Mouse (Mus musculus): ENCODE data around the gene Gm49388.

Gene Gm49388

DNA sequence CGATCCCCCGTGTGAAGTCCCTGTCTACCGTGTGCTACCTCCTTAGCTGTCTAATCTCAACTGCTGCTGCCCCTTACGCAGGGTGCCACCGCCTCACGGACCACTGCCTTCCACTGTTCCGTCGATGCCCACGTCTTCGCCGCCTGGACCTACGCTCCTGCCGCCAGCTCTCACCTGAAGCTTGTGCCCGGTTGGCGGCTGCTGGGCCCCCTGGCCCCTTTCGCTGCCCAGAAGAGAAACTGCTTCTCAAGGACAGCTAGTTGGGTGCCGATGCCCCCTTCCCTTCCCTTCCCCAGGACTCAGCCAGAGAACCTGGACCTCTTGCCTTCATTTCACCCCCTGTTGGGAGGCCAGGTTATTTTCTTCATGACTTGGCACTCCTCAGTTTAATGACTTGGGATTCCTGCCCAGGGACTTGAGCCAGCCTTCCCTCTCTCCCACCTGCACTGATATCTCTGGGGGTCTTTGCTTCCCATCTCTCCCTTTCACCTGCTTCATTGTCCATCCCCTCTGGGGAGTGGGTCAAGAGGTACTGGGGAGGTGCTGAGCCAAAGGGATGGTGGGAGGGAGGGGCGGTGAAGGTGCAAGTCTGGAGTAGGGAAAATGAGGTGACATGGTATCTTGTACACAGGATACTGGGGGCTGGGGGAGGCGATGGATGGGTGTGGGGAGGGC is 17.6 kb upstream of the Gm49388 start:
- in situ Hi-C loops (cut with MboI; ENCODE audit: unreplicated experiment in 2 of 2) = no loop called here

DNA sequence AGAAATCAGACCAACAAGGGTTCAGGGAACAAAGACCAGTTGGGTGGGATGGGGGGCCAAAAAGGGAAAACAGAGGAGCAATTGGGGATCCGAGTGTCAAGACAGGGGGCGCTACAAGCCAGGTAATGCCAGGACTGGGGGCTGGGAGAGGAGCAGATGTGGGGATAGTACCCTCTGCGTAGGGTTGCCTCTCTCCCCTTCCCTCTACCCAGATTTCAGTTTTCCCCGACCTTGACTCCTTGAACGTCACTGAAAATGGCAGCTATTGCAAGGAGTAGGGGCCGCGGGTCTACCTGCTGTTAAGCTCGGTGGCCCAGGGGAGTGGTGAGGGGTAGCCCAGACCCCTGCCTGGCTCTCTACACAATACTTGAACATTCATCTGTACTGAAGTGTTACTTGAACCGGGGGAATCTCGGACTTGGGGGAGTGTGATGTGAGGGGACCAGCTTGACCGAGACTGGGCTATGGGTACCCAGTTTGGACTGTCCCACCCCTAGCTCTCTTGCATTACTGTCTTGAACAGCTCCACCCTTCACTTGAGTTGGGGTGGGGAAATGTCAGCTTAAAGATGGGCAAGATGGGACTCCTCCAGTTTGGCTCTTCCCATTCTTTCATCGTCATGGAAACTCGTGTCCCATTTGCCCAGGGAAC is 16.9 kb upstream of the Gm49388 start:
- in situ Hi-C loops (cut with MboI; ENCODE audit: unreplicated experiment in 2 of 2) = no loop called here

DNA sequence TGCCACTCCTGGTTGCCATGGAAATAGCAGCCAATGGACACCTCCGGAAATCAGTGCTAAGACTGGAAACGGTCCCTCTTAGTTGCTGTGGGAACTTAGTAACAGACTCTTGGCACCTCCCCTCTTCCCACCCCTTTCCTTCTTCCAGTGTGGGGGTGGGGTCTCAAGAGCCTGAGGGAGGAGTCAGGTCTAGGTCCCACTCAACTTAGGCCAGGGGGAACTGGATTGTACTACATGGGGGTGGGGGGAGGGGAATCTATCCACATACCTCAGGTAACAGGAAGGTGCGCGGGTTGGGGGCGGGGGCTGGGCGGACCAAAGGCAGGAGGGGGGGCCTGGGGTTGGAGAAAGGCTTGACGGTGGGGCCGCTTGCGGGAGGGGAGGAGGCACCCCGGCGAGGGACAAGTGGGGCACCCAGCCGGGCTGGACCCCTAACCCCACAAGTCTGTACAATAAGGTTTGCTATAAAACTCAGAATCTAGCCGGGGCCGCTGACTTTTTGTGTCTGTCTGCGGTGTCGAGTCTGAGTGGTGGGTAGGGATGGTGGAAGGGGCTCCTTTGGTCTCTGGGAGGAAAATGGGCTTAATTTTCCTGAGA is 16.3 kb upstream of the Gm49388 start:
- in situ Hi-C loops (cut with MboI; ENCODE audit: unreplicated experiment in 2 of 2) = no loop called here

DNA sequence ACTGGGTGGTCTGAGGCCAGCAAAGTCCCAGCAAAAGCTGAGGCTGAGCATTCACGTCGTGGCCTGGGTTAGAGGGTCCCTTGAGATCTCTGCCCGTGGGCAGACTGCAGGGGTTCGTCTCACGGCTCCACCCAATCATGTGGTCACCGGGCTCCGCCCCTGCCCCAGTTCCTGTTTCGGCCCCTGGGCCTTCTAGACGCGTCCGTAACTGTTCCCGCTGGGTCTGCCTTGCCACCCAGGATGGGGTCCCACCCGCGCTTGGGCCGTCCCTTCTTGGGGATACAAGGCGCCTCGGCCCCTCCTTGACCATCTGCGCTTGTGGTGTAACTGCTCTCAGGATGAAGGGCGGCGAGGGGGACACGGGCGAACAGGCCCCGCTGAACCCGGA is 15.8 kb upstream of the Gm49388 start, which contains the start of gene Orai3:
Gene Orai3, plus strand, starts transcription at position 165 of the 388 bp plus-strand sequence.
- in situ Hi-C loops (cut with MboI; ENCODE audit: unreplicated experiment in 2 of 2) = loop anchor here (5.0 to 10.0 kb wide), 3 partner anchors 168 to 465 kb away; partner anchors contain the start of genes 9130023H24Rik (in 1 of the 2) and Armc5 (in 1 of the 2)

DNA sequence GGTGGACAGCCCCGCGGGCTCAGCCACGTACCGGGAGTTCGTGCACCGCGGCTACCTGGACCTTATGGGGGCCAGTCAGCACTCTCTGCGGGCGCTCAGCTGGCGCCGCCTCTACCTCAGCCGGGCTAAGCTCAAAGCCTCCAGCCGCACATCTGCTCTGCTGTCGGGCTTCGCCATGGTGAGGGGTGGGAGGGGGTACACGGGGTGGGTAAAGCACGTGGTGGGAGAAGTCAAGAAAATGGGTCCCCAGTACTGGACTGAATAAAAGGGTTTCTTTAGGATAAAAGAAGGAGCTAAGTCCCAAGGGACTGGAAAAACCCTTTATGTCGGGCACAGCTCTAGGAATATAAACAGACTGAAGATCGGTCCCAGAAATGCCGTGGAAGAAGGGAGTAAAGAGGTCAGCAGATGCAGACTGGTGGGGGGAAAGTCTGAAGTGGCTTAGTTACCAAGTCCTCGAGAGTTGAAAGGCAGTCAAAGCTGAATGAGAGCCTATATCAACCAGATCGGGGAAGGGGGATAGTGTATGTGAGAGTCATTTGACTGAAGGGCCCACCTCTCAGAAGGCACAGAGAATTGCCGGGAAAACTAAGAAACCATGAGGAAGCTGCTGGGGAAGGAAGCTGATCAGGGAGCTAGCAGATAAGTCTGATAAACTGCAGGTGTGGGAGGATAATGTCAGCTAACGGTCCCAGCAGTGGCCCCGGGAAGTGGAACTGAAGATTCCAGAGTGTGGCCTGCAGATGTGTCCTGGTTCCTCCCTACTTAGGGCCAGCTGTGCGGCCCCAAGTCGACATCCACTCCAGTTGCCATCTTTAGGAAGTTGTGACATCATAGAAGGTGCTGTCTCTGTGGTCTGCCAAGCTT is 15.1 kb upstream of the Gm49388 start:
- in situ Hi-C loops (cut with MboI; ENCODE audit: unreplicated experiment in 2 of 2) = loop anchor here (5.0 to 10.0 kb wide), 3 partner anchors 167 to 465 kb away; partner anchors contain the start of genes 9130023H24Rik (in 1 of the 2) and Armc5 (in 1 of the 2)

DNA sequence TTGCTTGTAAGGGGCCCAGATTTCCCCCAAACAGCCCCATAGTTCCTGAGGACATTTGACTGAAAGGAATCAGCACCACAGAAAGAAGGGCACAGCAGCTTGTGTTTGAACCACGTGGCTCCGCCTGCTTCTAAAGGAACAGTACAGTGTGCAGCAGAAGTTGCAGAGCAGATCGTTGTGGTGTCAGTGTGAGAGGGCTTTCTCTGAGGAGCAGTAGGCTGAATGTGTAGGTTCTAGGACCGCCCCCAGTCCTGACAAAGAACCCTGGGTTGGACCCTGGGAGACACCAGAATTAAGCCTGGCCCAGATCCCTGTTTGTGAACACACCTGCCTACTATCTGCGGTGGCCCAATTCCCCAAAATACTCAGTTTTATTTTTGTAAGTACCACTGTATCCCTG is 14.1 kb upstream of the Gm49388 start:
- in situ Hi-C loops (cut with MboI; ENCODE audit: unreplicated experiment in 2 of 2) = loop anchor here (5.0 to 10.0 kb wide), 3 partner anchors 166 to 464 kb away; partner anchors contain the start of genes 9130023H24Rik (in 1 of the 2) and Armc5 (in 1 of the 2)

DNA sequence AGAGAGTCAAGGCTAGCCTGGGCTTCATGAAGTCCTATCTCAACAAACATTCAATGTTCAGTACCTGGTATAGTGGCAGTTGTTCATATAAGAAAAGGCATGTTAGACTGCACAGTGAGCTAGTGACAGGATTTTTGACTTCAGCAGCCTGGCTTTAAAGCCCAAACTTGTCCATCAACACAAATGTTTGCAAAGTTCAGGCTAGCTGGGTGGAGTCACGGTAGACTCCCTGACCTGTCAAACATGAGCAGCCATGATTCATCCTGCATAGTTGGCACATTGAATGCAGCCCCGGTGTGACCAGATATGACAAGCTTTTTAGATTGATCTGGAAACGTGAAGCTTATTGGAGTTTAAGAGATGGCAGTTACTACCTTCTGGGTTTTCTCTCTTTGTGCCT is 13.3 kb upstream of the Gm49388 start:
- in situ Hi-C loops (cut with MboI; ENCODE audit: unreplicated experiment in 2 of 2) = loop anchor here (5.0 to 10.0 kb wide), 3 partner anchors 165 to 463 kb away; partner anchors contain the start of genes 9130023H24Rik (in 1 of the 2) and Armc5 (in 1 of the 2)

DNA sequence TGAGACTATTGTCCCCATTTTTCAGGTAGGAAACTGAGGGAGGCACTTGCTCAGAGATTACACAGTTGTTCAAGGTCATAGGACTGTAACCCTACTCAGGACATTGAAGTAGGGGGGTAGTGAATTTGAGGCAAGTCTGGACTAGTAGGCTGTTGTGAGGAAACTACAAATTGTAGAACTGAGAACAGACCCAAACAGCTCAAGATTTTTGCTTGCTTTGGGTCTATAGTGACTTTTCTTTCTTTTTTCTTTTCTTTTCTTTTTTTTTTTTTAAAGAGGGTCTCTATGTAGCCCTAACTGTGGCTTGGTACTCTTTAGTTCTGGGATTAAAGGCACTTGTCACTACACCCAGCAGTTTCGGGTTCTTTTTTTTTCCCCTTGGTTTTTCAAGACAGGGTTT is 12.9 kb upstream of the Gm49388 start:
- in situ Hi-C loops (cut with MboI; ENCODE audit: unreplicated experiment in 2 of 2) = loop anchor here (5.0 to 10.0 kb wide), 3 partner anchors 165 to 462 kb away; partner anchors contain the start of genes 9130023H24Rik (in 1 of the 2) and Armc5 (in 1 of the 2)

DNA sequence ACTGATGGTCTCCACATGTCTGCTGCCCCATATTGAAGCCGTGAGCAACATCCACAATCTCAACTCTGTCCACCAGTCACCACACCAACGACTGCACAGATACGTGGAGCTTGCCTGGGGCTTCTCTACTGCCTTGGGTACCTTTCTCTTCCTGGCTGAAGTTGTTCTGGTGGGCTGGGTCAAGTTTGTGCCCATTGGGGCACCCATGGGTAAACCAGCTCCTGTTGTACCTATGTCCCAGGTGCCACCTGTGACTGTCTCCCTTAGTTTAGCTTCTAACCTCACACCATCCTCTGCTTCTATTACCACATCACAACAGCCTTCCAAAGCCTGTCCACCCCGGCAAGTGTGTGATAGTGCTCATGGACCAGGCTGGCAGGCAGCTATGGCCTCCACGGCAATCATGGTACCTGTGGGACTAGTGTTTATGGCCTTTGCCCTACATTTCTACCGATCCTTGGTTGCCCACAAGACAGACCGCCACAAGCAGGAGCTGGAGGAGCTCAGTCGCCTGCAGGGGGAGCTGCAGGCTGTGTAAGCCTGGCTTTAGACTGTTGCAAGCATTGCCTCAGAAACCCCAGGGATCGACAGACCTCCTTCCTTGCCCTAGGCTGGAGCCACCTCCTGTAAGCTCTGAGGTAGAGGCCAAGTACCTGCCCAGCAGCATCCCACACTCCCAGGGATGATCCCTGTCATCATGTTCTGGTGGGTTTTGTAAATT is 11.6 kb upstream of the Gm49388 start:
- in situ Hi-C loops (cut with MboI; ENCODE audit: unreplicated experiment in 2 of 2) = loop anchor here (5.0 to 10.0 kb wide), 3 partner anchors 163 to 461 kb away; partner anchors contain the start of genes 9130023H24Rik (in 1 of the 2) and Armc5 (in 1 of the 2)

DNA sequence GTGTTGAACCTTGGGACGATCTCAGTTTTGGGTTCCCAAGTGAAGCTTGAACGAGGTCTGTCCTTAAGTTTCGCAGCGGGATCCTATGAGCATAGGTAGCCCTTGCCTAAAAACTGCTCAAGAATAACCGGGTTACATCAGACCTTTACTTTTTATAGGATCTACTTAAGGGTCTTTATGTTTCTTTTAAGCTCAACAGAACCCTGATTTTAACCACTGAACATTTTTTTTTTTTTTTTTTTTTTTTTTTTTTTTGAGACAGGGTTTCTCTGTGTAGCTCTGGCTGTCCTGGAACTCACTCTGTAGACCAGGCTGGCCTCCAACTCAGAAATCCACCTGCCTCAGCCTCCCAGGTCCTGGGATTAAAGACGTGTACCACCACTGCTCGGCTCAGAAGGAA is 9.6 kb upstream of the Gm49388 start:
- in situ Hi-C loops (cut with MboI; ENCODE audit: unreplicated experiment in 2 of 2) = loop anchor here (10.0 to 25.0 kb wide), 3 partner anchors 329 to 936 kb away; partner anchors contain the start of genes 9130023H24Rik (in 1 of the 2) and Armc5 (in 1 of the 2)

DNA sequence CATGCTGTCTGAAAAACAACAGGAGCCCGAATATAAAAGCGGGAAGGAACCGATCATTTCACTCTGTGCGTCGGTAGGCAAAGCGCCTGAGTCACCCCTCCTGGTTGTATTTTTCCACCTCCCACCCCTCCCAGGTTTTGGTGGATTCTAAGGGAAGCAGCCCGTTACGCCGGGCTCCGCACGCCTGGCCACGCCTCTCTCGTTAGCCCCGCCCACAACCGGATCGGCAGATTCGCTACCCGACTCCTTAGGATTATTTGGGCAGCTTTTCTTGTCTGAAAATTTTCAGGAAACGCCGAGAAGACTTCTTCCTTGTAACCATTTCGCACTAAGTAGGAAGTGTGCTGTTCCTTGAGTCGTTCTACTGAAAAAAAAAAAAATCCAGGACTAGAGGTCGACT is 9.0 kb upstream of the Gm49388 start, which contains the start of gene Setd1a:
Gene Setd1a, plus strand, starts transcription at position 245 of the 400 bp plus-strand sequence.
- in situ Hi-C loops (cut with MboI; ENCODE audit: unreplicated experiment in 2 of 2) = loop anchor here (10.0 to 25.0 kb wide), 3 partner anchors 328 to 936 kb away; partner anchors contain the start of genes 9130023H24Rik (in 1 of the 2) and Armc5 (in 1 of the 2)

DNA sequence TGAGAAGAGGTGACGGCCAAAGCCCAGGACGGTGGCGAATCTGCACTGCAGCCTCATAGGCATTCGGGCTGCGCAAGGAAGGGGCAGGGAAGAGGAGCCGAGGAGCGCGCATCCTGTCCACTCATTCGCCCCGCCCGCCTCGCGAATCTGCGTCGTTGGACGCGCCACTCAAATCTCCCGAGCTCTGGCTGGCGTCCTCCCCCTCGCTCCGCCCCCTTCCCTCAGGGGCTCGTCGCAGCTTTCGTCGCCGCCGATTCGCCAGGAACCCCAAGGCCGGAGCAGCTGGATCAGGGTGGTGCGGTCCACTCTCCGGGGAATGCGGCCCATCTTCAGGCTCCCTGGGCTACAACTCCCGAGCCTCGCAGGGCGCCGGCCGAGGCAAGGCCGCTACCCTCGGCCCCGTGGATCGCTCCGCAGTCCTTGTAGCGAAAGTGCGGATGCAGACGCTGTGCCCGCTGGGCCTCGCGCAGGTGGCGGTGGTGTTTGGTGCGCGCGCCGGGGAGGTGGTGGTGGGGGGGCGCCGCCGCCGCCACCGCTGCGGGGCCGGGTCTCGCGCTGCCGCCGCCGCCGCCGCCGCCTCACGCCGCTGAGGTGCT is 8.4 kb upstream of the Gm49388 start:
- in situ Hi-C loops (cut with MboI; ENCODE audit: unreplicated experiment in 2 of 2) = loop anchor here (10.0 to 25.0 kb wide), 3 partner anchors 328 to 935 kb away; partner anchors contain the start of genes 9130023H24Rik (in 1 of the 2) and Armc5 (in 1 of the 2)

DNA sequence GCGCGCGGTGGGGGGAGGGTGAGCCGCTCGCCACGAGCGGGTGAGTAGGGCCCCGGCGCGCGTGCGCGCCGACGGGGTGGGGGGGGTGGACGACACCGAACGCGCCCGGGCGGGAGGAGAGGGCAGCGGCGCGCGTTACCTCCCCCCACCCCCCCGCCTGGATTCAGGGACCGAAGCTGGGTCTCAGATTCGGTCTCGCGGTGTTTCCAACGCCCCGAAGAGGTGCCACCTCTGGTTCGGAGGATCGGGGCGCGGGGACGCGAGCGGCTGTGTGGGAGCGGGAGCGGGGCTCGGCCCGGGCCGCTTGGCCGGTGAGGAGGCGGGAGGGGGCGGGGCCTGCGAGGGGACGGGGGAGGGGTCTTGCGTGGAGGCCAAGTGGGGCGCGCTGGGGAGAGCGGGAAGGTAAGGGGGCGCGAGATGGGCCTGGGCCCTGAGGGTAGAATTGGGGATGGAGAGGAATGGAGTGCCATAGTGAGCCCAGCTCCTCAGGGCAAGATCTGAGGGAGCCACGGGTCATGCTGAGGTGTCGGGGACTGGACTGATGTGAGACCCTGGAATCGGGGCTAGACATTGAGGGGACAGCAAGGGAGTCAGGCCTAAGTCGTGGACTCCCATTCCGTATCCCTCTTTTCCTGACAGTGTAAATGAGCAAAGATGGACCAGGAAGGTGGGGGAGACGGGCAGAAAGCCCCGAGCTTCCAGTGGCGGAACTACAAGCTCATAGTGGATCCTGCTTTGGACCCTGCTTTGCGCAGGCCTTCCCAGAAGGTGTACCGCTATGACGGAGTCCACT is 7.7 kb upstream of the Gm49388 start:
- in situ Hi-C loops (cut with MboI; ENCODE audit: unreplicated experiment in 2 of 2) = loop anchor here (10.0 to 25.0 kb wide), 3 partner anchors 327 to 935 kb away; partner anchors contain the start of genes 9130023H24Rik (in 1 of the 2) and Armc5 (in 1 of the 2)

DNA sequence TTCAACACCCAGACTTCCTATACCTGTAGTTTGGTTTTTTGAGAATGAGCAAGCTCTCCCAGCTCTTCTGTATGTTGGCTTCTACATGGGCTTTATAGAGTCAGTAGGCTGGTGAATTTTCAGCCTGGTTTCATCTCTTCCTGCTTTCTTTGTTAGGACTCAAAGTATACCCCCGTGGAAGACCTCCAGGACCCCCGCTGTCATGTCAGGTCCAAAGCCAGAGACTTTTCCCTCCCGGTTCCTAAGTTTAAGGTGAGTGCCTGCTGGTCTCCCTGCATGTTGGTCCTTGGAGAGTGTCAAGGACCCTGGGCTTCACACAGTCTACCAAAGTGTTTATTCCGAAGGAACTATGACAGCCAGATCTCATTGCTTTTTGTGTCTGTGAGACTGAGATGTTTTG is 7.1 kb upstream of the Gm49388 start:
- in situ Hi-C loops (cut with MboI; ENCODE audit: unreplicated experiment in 2 of 2) = loop anchor here (10.0 to 25.0 kb wide), 3 partner anchors 326 to 934 kb away; partner anchors contain the start of genes 9130023H24Rik (in 1 of the 2) and Armc5 (in 1 of the 2)

DNA sequence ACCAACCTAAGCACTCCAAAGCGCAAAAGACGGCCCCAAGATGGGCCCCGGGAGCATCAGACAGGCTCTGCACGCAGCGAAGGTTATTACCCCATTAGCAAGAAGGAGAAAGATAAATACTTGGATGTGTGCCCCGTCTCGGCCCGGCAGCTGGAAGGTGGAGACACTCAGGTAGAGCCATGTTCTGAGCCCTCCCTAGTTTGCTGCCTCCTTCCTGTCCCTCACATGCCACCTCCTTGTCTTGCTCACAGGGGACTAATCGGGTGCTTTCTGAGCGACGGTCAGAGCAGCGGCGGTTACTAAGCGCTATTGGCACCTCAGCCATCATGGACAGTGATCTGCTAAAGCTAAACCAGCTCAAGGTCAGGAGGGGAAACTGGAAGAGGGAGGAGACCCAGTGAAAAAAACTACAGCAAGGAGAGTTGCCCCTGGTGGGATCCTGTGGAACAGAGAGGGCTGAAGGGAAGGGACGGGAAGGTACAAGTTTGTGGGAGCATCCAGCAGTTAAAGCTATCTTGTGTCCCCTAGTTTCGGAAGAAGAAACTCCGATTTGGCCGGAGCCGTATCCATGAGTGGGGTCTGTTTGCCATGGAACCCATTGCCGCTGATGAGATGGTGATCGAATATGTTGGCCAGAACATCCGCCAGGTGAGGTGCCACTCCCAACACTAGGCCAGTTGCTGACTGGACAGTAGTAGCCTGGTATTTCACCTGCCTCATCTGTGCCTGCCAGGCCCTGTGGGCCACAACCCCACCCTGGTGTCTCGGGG is 11.9 kb downstream of the Gm49388 start:
- in situ Hi-C loops (cut with MboI; ENCODE audit: unreplicated experiment in 2 of 2) = loop anchor here (25.0 kb wide), 1 partner anchor 915 kb away; no protein-coding TSS in a partner anchor

DNA sequence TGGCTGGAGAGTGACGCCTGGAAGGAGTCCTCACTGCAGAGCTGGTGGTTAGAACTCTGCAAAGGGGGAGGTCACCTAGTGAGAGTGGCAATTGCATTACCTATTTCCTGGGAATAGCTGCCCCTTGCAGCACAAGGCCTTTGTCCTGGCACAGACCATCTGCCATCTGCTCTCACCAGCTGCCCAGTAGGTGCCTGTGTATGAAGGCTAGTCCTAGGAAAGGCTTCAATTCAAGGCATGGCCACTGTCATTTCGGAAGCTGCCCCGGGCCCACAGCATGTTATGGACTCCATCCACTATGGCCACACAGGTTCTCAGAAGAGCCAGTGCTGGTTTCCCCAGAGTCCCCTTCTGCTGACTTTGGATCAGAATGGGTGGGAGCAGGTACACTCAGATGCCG is 13.2 kb downstream of the Gm49388 start:
- in situ Hi-C loops (cut with MboI; ENCODE audit: unreplicated experiment in 2 of 2) = loop anchor here (25.0 kb wide), 1 partner anchor 914 kb away; no protein-coding TSS in a partner anchor

All from v-Abl transformed pro-B cells (cell line).